8 mouse cellular contexts compared by ENCODE assay signal in the genomic region with DNA sequence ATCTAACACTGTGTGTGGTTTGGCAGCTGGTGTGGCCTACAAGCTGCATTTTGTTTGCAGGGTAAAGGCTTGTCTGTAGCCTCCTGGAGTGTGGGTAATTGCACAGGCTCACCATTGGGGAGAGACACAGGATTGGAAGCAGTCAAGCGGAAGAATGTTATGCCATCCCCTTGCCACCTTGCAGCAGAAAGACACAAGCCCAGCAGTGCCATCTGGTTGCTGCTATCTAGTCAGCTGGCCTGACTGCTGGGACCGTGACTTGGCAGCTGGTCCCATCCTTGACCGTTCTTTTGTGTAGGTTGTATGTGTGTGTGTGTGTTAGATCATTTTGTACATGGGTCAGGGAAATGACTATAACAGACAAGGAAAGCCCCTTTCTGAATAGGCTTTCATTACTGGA. TPM values are rescaled to one million over a fixed set of nuclear protein-coding genes. Genes with fewer than 3 reads are reported as not detected.
DNase-seq lines count a peak whose midpoint lies in the region; ATAC-seq and TF ChIP-seq lines count a peak whose summit lies in the region.

No protein-coding gene starts in this region.

- no peak overlapping the region for H3K27ac ChIP-seq in midbrain, embryonic 11.5 days (ENCODE audit: low read depth, low read length)
- no peak overlapping the region for H3K27ac ChIP-seq in midbrain, embryonic 10.5 days (replicated peaks)
- 0 out of 2 replicates have a peak overlapping the region, but pooled peaks have one; percentile 27 for H3K27ac ChIP-seq in hindbrain, embryonic 11.5 days (ENCODE audit: low read depth, low read length)
- H3K27ac ChIP-seq in stomach, postnatal 0 days (replicated peaks): no peak overlapping the region
- no peak overlapping the region for H3K27ac ChIP-seq in kidney, adult 2 months (ENCODE audit: insufficient read depth, low read depth, low read length)

- no peak overlapping the region for H3K9ac ChIP-seq in midbrain, embryonic 11.5 days (ENCODE audit: low read length)
- H3K9ac ChIP-seq in hindbrain, embryonic 11.5 days (ENCODE audit: low read depth, low read length): no peak overlapping the region
- no peak overlapping the region for H3K9ac ChIP-seq in stomach, postnatal 0 days (ENCODE audit: low read length)

- no peak for ATAC-seq in midbrain, embryonic 11.5 days (ENCODE audit: low FRiP score)
- ATAC-seq in hindbrain, embryonic 11.5 days (ENCODE audit: low FRiP score): peak; percentile 65; the same call in 1 of the 2 replicates
- ATAC-seq in stomach, postnatal 0 days (ENCODE audit: low FRiP score, low TSS enrichment): no peak

- 0 out of 2 replicates have a peak, but pooled peaks have one; percentile 9 for TF ChIP-seq CTCF in stomach, postnatal 0 days (IDR thresholded peaks at IDR 0.05; ENCODE audit: low read depth)
- TF ChIP-seq CTCF in kidney, adult 2 months (conservative IDR thresholded peaks at IDR 0.05; ENCODE audit: insufficient read depth, insufficient read length, low read depth, low read length): no peak

- H3K4me1 ChIP-seq in midbrain, embryonic 11.5 days (ENCODE audit: control insufficient read depth, insufficient read depth, low read length): no peaks in the 10 kb centered on the region
- H3K4me1 ChIP-seq in midbrain, embryonic 10.5 days: no peaks in the 10 kb centered on the region
- no peaks in the 10 kb centered on the region; the same call in 1 of the 2 replicates for H3K4me1 ChIP-seq in hindbrain, embryonic 11.5 days (replicated peaks; ENCODE audit: control insufficient read depth, insufficient read depth, low read length)
- no peaks in the 10 kb centered on the region for H3K4me1 ChIP-seq in stomach, postnatal 0 days (replicated peaks; ENCODE audit: control insufficient read depth, insufficient read depth)
- peaks cover 4% of the 10 kb centered on the region; the same call in 1 of the 2 replicates for H3K4me1 ChIP-seq in kidney, adult 2 months (ENCODE audit: control insufficient read depth, insufficient read depth, low read length)

- H3K9me3 ChIP-seq in midbrain, embryonic 11.5 days (ENCODE audit: control insufficient read depth, low read length): no peaks in the 10 kb centered on the region
- no peaks in the 10 kb centered on the region for H3K9me3 ChIP-seq in midbrain, embryonic 10.5 days (replicated peaks)
- H3K9me3 ChIP-seq in hindbrain, embryonic 11.5 days (ENCODE audit: control insufficient read depth, low read length): no peaks in the 10 kb centered on the region
- H3K9me3 ChIP-seq in stomach, postnatal 0 days (ENCODE audit: control insufficient read depth, low read length): no peaks in the 10 kb centered on the region

- peaks cover 6% of the 10 kb centered on the region for H3K36me3 ChIP-seq in midbrain, embryonic 11.5 days (ENCODE audit: control insufficient read depth, insufficient read depth, low read length)
- peaks cover 73% of the 10 kb centered on the region for H3K36me3 ChIP-seq in midbrain, embryonic 10.5 days
- peaks cover 4% of the 10 kb centered on the region for H3K36me3 ChIP-seq in hindbrain, embryonic 11.5 days (ENCODE audit: control insufficient read depth, insufficient read depth, low read length)
- no peaks in the 10 kb centered on the region for H3K36me3 ChIP-seq in stomach, postnatal 0 days (ENCODE audit: control insufficient read depth, insufficient read depth, low read length)
- peaks cover 3% of the 10 kb centered on the region for H3K36me3 ChIP-seq in kidney, adult 2 months (ENCODE audit: control insufficient read depth, insufficient read depth, low read length)

- DNase-seq in midbrain, embryonic 11.5 days (ENCODE audit: low spot score, missing footprints): peak; percentile 81
- no peak for DNase-seq in midbrain, embryonic 10.5 days (ENCODE audit: low spot score)
- peak; percentile 31 for DNase-seq in hindbrain, embryonic 11.5 days (ENCODE audit: low spot score)
- DNase-seq in left cerebral cortex, postnatal 4 days: peak; percentile 93
- no peak for DNase-seq in stomach, postnatal 0 days (ENCODE audit: low spot score)
- no peak for DNase-seq in kidney, adult 2 months
- DNase-seq in adrenal gland, adult 2 months: no peak
- no peak for DNase-seq in thymus, postnatal 10 days (ENCODE audit: low spot score in 2 of 2)

- TF ChIP-seq EP300 in stomach, postnatal 0 days (optimal IDR thresholded peaks at IDR 0.05): no peak

- no peaks in the 10 kb centered on the region for H3K27me3 ChIP-seq in midbrain, embryonic 11.5 days (ENCODE audit: control insufficient read depth, insufficient read depth, low read length)
- no peaks in the 10 kb centered on the region for H3K27me3 ChIP-seq in midbrain, embryonic 10.5 days (ENCODE audit: low read depth, poor library complexity, severe bottlenecking)
- no peaks in the 10 kb centered on the region for H3K27me3 ChIP-seq in hindbrain, embryonic 11.5 days (ENCODE audit: control insufficient read depth, insufficient read depth, low read length)
- H3K27me3 ChIP-seq in stomach, postnatal 0 days (ENCODE audit: control insufficient read depth, insufficient read depth, low read length): no peaks in the 10 kb centered on the region
- H3K27me3 ChIP-seq in kidney, adult 2 months (replicated peaks; ENCODE audit: control insufficient read depth, insufficient read depth, low read length): no peaks in the 10 kb centered on the region

- TF ChIP-seq POLR2A in kidney, adult 2 months (IDR thresholded peaks at IDR 0.05; ENCODE audit: low read depth, low read length): no peak

- no peak overlapping the region for H3K4me3 ChIP-seq in midbrain, embryonic 11.5 days (ENCODE audit: low read depth, low read length)
- no peak overlapping the region for H3K4me3 ChIP-seq in midbrain, embryonic 10.5 days
- H3K4me3 ChIP-seq in hindbrain, embryonic 11.5 days (ENCODE audit: low read depth, low read length): no peak overlapping the region
- H3K4me3 ChIP-seq in stomach, postnatal 0 days (ENCODE audit: low read depth, low read length): no peak overlapping the region
- H3K4me3 ChIP-seq in kidney, adult 2 months (ENCODE audit: insufficient read depth, low read depth, low read length): no peak overlapping the region

- H3K4me2 ChIP-seq in midbrain, embryonic 11.5 days: no peak overlapping the region
- no peak overlapping the region for H3K4me2 ChIP-seq in hindbrain, embryonic 11.5 days (replicated peaks; ENCODE audit: low read depth, low read length)
- no peak overlapping the region for H3K4me2 ChIP-seq in stomach, postnatal 0 days (replicated peaks; ENCODE audit: low read depth)

- 79% methylated on average over 3 of the region's 3 CpGs for WGBS in midbrain, embryonic 11.5 days
- 78% methylated on average over 3 of the region's 3 CpGs for WGBS in midbrain, embryonic 10.5 days
- WGBS in hindbrain, embryonic 11.5 days: 73% methylated on average over 3 of the region's 3 CpGs
- 84% methylated on average over 3 of the region's 3 CpGs for WGBS in stomach, postnatal 0 days
- 75% methylated on average over 3 of the region's 3 CpGs for WGBS in kidney, adult 2 months

- intact Hi-C loops in left cerebral cortex, postnatal 4 days (cut with DNase I): loop anchor here (10.0 kb wide), 1 partner anchor 299 kb away; the partner anchor contains the start of gene Dlx2

RNA-seq across cellular contexts. Expression of gene Dync1i2, which starts 33.9 kb away (rescaled TPM):
- 189 and 206 TPM in 2 replicates for polyA plus RNA-seq in midbrain, embryonic 11.5 days (2014; fragmentation: Nextera tagmentation; extraction: Ambion mirVana)
- 118 and 143 TPM in 2 replicates for polyA plus RNA-seq in midbrain, embryonic 10.5 days (2016; fragmentation: Nextera tagmentation; extraction: Ambion mirVana)
- 166 and 195 TPM in 2 replicates for polyA plus RNA-seq in hindbrain, embryonic 11.5 days (2014; fragmentation: Nextera tagmentation; extraction: Ambion mirVana)
- total RNA-seq in left cerebral cortex, postnatal 4 days (2021): 100 to 1,000 TPM; 263 to 268 TPM
- polyA plus RNA-seq in stomach, postnatal 0 days (2015; fragmentation: Nextera tagmentation; extraction: Ambion mirVana): 55.5 and 59.2 TPM in 2 replicates
- polyA plus RNA-seq in kidney, adult 2 months (2012; rRNA removed): 17.5 and 28.8 TPM in 2 replicates
- 100 to 1,000 TPM in 1 of 2 experiments, 10 to 100 TPM in 1; 93.0 to 102 TPM for total RNA-seq in adrenal gland, adult 2 months (2021)
- 3.1 and 4.8 TPM in 2 replicates for polyA plus RNA-seq in adrenal gland, adult 2 months (2012; rRNA removed)

Comparison
In these comparisons a context has a peak if more than half of its experiments do, and no peak if none do; other contexts are left out.
1. DNase-seq: peak in midbrain, embryonic 11.5 days (single experiment), hindbrain, embryonic 11.5 days (single experiment) and left cerebral cortex, postnatal 4 days (single experiment); none in midbrain, embryonic 10.5 days (single experiment), stomach, postnatal 0 days (single experiment), kidney, adult 2 months (single experiment), adrenal gland, adult 2 months (single experiment) and thymus, postnatal 10 days (0 of 2).